Mouse (Mus musculus): Measurements from ENCODE around the gene Zhx3.

DNA sequence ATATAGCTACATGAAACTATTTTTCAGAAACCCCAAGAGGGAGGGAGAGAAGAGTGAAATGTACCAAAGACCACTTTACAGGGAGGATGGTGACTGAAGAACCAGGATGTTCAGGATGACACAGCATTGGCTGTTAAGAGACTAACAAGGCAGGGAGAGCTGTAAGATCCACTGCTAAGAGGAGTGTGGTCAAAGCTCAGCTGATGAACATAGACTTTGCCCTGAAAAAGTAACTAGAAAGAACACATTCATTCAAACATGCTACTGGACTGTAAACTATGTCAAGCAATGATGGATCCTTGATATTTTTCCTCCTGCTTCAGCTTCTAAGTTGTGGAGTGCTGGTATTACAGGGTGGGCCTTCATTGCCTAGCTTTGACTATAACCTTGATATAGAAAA is 62.4 kb downstream of the Zhx3 start:
- TF ChIP-seq GATA1 (IDR thresholded peaks at IDR 0.05; ENCODE audit: low read length) (no peak), TAL1 (IDR thresholded peaks at IDR 0.05; ENCODE audit: low read length) (no peak)
